Mouse (Mus musculus) limb, embryonic 10.5 days (tissue): ENCODE measurements around the gene Spi1. TPM values are rescaled to one million over a fixed set of nuclear protein-coding genes. Genes with fewer than 3 reads are reported as not detected.
"Not testable (repeated sequence)": the region's sequence is repeated elsewhere in the genome, so short reads cannot be mapped to it uniquely, and the experiment has no call there.

ENCODE experiments used
- DNase-seq: peaks from one replicate; pipeline ENCODE4 v3.0.0-alpha.2; 2017; ENCODE audit warnings: low spot score
- H3K27ac ChIP-seq: fragments of 300-500 bp; sonication (generic); 2 replicates; pipeline ENCODE4 v1.5.1; 2016; ENCODE audit warnings: mild to moderate bottlenecking
- H3K27me3 ChIP-seq: fragments of 300-500 bp; sonication (generic); 2 replicates; pipeline ENCODE4 v1.6.1; 2016; ENCODE audit warnings: low read depth, mild to moderate bottlenecking; ENCODE audit not compliant: poor library complexity, severe bottlenecking
- H3K36me3 ChIP-seq: fragments of 300-500 bp; sonication (generic); 2 replicates; pipeline ENCODE4 v1.6.1; 2016; ENCODE audit warnings: mild to moderate bottlenecking, moderate library complexity
- H3K4me1 ChIP-seq: fragments of 300-500 bp; sonication (generic); 2 replicates; pipeline ENCODE4 v1.6.1; 2016
- H3K4me3 ChIP-seq: fragments of 300-500 bp; sonication (generic); 2 replicates; pipeline ENCODE4 v1.5.1; 2016; ENCODE audit warnings: mild to moderate bottlenecking, moderate library complexity
- H3K9me3 ChIP-seq: fragments of 300-500 bp; sonication (generic); replicated peaks from 2 replicates; pipeline ENCODE4 v1.6.1; 2016; ENCODE audit warnings: mild to moderate bottlenecking
- WGBS: fragments of 180-500 bp; shearing (Covaris S2); methylation state at CpG from one replicate; pipeline ENCODE4 v1.1.7; 2016; 5-methylcytosine and 5-hydroxymethylcytosine counted together
- polyA plus RNA-seq: library from polyadenylated mRNA; unstranded; fragments of >200 nt; fragmentation: Nextera tagmentation; extraction: Ambion mirVana; gene quantifications from 2 replicates; pipeline ENCODE4 v1.2.1, GENCODE M21; 2016

Gene Spi1
- polyA plus RNA-seq, 1 experiment from 2014 or later: 2.6 TPM

DNA sequence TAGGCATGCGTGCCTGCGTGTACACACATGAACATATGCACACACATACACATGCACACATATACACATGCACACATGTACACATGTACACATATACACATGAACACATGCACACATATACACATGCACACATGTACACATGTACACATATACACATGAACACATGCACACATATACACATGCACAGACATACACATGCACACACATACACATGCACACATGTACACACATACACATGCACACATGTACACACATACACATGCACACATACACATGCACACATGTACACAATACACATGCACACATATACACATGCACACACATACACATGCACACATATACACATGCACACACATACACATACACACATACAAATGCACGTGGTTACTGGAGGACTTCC is 29.6 kb downstream of the Spi1 start:
- peaks cover 14% of the 10 kb centered on the region for H3K4me1 ChIP-seq
- WGBS: 96% methylated on average over 3 of the region's 3 CpGs

DNA sequence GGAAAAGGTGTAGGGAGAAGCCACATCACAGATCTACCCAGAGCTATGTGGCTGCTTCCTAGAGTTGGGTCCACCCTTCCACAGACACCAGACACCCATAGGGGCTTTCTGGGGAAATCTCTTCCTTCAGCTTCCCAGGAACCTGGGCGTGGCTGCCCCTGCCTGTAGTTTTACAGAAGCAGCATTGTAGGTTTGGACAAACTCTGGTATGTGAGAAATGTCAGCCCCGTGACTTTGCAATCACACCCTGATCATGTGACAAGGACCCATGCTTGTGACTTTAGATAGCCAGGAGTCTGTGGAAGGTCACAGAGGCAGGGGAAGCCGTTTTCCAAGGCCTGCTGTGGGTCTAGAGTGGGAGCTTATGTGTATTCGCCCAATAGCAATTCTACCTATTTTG is 30.3 kb downstream of the Spi1 start:
- H3K4me1 ChIP-seq: peaks cover 14% of the 10 kb centered on the region
- no peak overlapping the region for H3K27ac ChIP-seq
- peaks cover 23% of the 10 kb centered on the region for H3K27me3 ChIP-seq
- no peaks in the 10 kb centered on the region for H3K36me3 ChIP-seq
- no peak for DNase-seq
- WGBS: 65% methylated on average over 4 of the region's 4 CpGs
- no peak overlapping the region for H3K4me3 ChIP-seq
- H3K9me3 ChIP-seq: no peaks in the 10 kb centered on the region

More for the DNA sequence above, 29.6 kb downstream of the Spi1 start:
- not testable (repeated sequence) for DNase-seq, H3K36me3 ChIP-seq, H3K9me3 ChIP-seq, H3K27ac ChIP-seq, H3K4me3 ChIP-seq
- peaks cover 19% of the 10 kb centered on the region for H3K27me3 ChIP-seq

GRCm38 (mm10) chr2:91113334-91113733 is 31.1 kb downstream of the Spi1 start:
- Histone ChIP-seq H3K4me1 (peaks cover 14% of the 10 kb centered on the region), H3K27me3 (peaks cover 29% of the 10 kb centered on the region), H3K27ac (no peak overlapping the region), H3K4me3 (no peak overlapping the region), H3K9me3 (no peaks in the 10 kb centered on the region), H3K36me3 (no peaks in the 10 kb centered on the region)
- no peak for DNase-seq
- 77% methylated on average over 10 of the region's 10 CpGs for WGBS

DNA sequence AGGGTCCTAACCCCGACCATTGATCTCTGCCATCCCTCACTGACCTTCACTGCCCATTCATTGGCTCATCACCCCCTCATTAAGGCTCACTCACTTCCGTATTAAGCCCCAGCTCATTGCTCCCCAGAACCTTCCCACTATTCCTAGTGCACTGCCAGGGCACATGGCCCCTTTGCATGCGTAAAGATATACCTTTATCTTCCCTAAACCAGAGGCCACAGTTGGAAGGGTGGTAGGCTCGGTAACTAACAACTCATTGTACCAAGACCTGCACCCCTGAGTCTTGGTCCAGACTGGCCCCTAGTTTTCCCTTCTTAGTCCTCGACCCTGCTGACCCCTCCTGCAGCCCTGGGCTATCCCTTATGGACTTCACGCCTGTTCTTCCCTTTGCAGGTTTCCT is 31.7 kb downstream of the Spi1 start:
- H3K27me3 ChIP-seq: peaks cover 29% of the 10 kb centered on the region
- no peak overlapping the region for H3K27ac ChIP-seq
- H3K4me1 ChIP-seq: peaks cover 14% of the 10 kb centered on the region
- H3K4me3 ChIP-seq: no peak overlapping the region
- no peaks in the 10 kb centered on the region for H3K36me3 ChIP-seq
- WGBS: 72% methylated on average over 6 of the region's 6 CpGs
- no peak for DNase-seq
- no peaks in the 10 kb centered on the region for H3K9me3 ChIP-seq

- no peaks in the 10 kb centered on the region for H3K36me3 ChIP-seq
- 7% methylated on average over 42 of the region's 42 CpGs for WGBS
- peak overlapping the region; percentile 59 for H3K4me3 ChIP-seq
- H3K4me1 ChIP-seq: peaks cover 14% of the 10 kb centered on the region
- H3K27ac ChIP-seq: peak overlapping the region; percentile 70
- peak; percentile 97 for DNase-seq
- peaks cover 29% of the 10 kb centered on the region for H3K27me3 ChIP-seq
- H3K9me3 ChIP-seq: no peaks in the 10 kb centered on the region
Observed at GRCm38 (mm10) chr2:91114781-91115577, 32.8 kb downstream of the Spi1 start.

GRCm38 (mm10) chr2:91115578-91115970 is 33.4 kb downstream of the Spi1 start:
- peak overlapping the region; percentile 59 for H3K4me3 ChIP-seq
- WGBS: 43% methylated on average over 12 of the region's 12 CpGs
- H3K27me3 ChIP-seq: peaks cover 29% of the 10 kb centered on the region
- no peaks in the 10 kb centered on the region for H3K36me3 ChIP-seq
- peak; percentile 35 for DNase-seq
- H3K9me3 ChIP-seq: no peaks in the 10 kb centered on the region
- H3K4me1 ChIP-seq: peaks cover 14% of the 10 kb centered on the region
- H3K27ac ChIP-seq: peak overlapping the region; percentile 70

GRCm38 (mm10) chr2:91116842-91117241 is 34.7 kb downstream of the Spi1 start:
- no peaks in the 10 kb centered on the region for H3K9me3 ChIP-seq
- H3K4me3 ChIP-seq: no peak overlapping the region
- peaks cover 14% of the 10 kb centered on the region for H3K4me1 ChIP-seq
- H3K27ac ChIP-seq: no peak overlapping the region
- no peak for DNase-seq
- WGBS: 80% methylated on average over 5 of the region's 5 CpGs
- H3K36me3 ChIP-seq: no peaks in the 10 kb centered on the region
- H3K27me3 ChIP-seq: peaks cover 32% of the 10 kb centered on the region

DNA sequence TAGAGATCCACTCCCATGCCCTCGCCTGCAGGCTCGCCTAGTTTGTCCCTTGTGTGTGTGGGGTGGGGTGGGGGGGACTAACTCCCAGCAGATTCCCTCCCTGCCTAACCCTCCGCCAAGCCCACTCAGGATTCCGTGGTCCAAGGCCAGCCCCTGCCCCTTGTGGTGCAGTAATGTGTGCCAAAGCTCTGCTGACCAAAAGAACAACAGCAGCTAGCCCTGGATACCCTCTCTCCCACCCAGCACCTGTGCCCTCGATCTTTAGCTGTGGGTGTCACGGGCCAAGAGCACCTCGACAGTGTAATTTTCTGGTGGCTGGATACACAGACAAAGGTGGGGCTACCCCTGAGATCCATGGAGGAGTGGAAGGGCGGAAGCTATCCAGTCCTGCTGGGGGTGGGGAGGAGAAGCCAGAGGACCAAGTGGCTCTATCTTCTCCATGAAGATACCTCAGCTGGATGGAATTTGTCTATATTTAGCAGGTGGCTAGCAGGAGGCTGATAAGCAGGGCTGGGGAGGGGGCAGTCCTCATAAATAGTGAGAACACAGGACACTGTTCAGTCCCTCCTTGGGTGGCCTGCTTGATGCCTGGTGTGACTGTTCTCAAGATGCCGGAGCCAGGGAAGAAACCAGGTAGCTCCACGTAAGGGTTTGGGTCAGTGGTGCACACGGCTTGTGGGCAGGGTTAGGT is 35.5 kb downstream of the Spi1 start, which contains the start of gene Mybpc3:
Mybpc3 (plus strand) TSS at position 560 of the 691 bp plus-strand sequence.
- Histone ChIP-seq H3K4me3 (no peak within 1 kb of the TSS), H3K36me3 (no peaks in the 10 kb centered on the region), H3K4me1 (peaks cover 14% of the 10 kb centered on the region), H3K27ac (no peak within 1 kb of the TSS), H3K9me3 (no peaks in the 10 kb centered on the region), H3K27me3 (peaks cover 32% of the 10 kb centered on the region)
- WGBS: 87% methylated on average over 11 of the region's 11 CpGs
- DNase-seq: no peak

DNA sequence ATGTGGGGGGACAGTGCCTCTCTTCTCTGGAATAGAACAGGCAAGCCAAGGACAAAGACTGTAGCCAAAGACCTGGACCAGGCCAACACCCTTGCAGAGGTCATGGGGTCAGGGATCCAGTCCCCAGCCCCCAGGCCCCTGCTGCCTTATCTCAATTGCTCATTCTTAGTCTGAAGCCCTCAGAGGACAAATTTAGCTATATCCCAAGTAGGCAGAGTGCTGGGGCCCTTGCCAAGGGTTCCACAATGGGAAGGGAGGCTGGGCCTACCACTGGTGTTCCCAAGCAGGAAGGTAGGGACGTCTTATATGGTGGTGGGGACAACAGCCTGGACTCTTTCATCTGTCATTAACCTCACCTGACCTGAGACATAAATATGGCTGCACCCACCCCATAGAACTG is 36.5 kb downstream of the Spi1 start:
- DNase-seq: no peak
- 60% methylated on average over 1 of the region's 1 CpGs for WGBS
- H3K27me3 ChIP-seq: peaks cover 32% of the 10 kb centered on the region
- peaks cover 14% of the 10 kb centered on the region for H3K4me1 ChIP-seq
- H3K27ac ChIP-seq: no peak overlapping the region
- H3K36me3 ChIP-seq: no peaks in the 10 kb centered on the region
- H3K4me3 ChIP-seq: no peak overlapping the region
- H3K9me3 ChIP-seq: no peaks in the 10 kb centered on the region

GRCm38 (mm10) chr2:91119061-91119460 is 36.9 kb downstream of the Spi1 start:
- no peaks in the 10 kb centered on the region for H3K36me3 ChIP-seq
- H3K27me3 ChIP-seq: peaks cover 30% of the 10 kb centered on the region
- DNase-seq: no peak
- H3K4me3 ChIP-seq: no peak overlapping the region
- WGBS: 91% methylated on average over 19 of the region's 19 CpGs
- peaks cover 14% of the 10 kb centered on the region for H3K4me1 ChIP-seq
- no peak overlapping the region for H3K27ac ChIP-seq
- H3K9me3 ChIP-seq: no peaks in the 10 kb centered on the region

DNA sequence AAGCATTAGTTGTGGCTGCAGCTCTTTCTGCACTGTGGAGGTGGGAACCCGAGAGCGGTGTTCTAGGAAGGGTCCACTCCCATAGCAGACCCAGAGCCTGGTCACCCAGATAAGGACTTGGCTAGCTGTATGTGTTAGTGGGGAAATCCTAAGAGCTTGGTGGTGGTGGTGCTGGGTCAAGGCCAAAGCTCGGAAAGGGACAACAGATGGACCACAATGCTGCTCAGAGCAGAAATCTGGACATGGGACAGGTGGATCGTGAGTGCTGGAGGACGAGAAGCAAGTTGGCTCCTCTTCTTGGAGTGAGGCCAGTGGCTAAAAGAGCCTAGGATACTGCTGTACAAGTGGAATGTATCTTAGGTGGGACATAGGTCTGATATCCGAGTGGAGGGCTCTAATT is 37.4 kb downstream of the Spi1 start:
- Histone ChIP-seq H3K4me1 (peaks cover 14% of the 10 kb centered on the region), H3K27ac (no peak overlapping the region), H3K9me3 (no peaks in the 10 kb centered on the region), H3K36me3 (no peaks in the 10 kb centered on the region), H3K27me3 (peaks cover 29% of the 10 kb centered on the region), H3K4me3 (no peak overlapping the region)
- 90% methylated on average over 6 of the region's 6 CpGs for WGBS
- DNase-seq: no peak

GRCm38 (mm10) chr2:91120261-91120671 is 38.1 kb downstream of the Spi1 start:
- H3K9me3 ChIP-seq: no peaks in the 10 kb centered on the region
- H3K36me3 ChIP-seq: no peaks in the 10 kb centered on the region
- no peak overlapping the region for H3K27ac ChIP-seq
- H3K27me3 ChIP-seq: peaks cover 29% of the 10 kb centered on the region
- WGBS: 76% methylated on average over 6 of the region's 6 CpGs
- no peak for DNase-seq
- H3K4me3 ChIP-seq: no peak overlapping the region
- H3K4me1 ChIP-seq: peaks cover 9% of the 10 kb centered on the region

DNA sequence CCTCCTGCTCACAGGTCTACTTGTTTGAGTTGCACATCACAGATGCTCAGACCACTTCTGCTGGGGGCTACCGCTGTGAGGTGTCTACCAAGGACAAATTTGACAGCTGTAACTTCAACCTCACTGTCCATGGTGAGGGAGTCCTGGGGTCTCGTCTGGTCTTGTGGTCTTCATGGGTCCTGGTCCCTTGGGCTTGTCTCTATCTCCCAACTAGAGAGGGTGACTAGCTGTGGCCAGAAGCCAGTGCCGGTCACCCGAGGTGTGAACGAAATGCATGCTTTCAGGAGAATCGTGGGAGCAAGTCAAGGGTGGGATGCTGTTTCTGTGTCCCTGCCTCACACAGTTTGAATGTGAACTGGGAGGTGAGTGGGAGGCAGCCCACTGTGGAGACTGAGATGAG is 38.8 kb downstream of the Spi1 start:
- no peak overlapping the region for H3K27ac ChIP-seq
- H3K27me3 ChIP-seq: peaks cover 21% of the 10 kb centered on the region
- H3K36me3 ChIP-seq: no peaks in the 10 kb centered on the region
- H3K4me1 ChIP-seq: peaks cover 2% of the 10 kb centered on the region; the same call in 1 of the 2 replicates
- no peaks in the 10 kb centered on the region for H3K9me3 ChIP-seq
- DNase-seq: no peak
- no peak overlapping the region for H3K4me3 ChIP-seq
- 78% methylated on average over 6 of the region's 6 CpGs for WGBS
